Mouse (Mus musculus) lung, adult 2 months (tissue): Measurements from ENCODE around the gene Fzr1.

ENCODE experiments used
- CTCF ChIP-seq: fragments of 200-500 bp; IDR thresholded peaks from 2 replicates; pipeline ENCODE4 v1.5.1; 2011; ENCODE audit warnings: mild to moderate bottlenecking, low read length, control low read depth; ENCODE audit not compliant: insufficient read depth
- POLR2A ChIP-seq: fragments of 200-500 bp; IDR thresholded peaks from 2 replicates; pipeline ENCODE4 v1.6.1; 2011; ENCODE audit warnings: low read depth, mild to moderate bottlenecking, control low read depth, low read length, borderline replicate concordance; ENCODE audit errors: extremely low read depth

GRCm38 (mm10) chr10:81354738-81355477 is 23.4 kb downstream of the Fzr1 start:
- TF ChIP-seq CTCF (no peak), POLR2A (no peak)
